Mouse (Mus musculus) gastrocnemius, adult 18-20 months (tissue): ENCODE results near the gene Hdac1. TPM values are rescaled to one million over a fixed set of nuclear protein-coding genes. Genes with fewer than 3 reads are reported as not detected.
A peak's percentile ranks its signal among the peaks of the same experiment; 100 is the strongest.

Experiments
- DNase-seq: peaks from one replicate; pipeline ENCODE4 v3.0.0; 2021; ENCODE audit warnings: low spot score
- total RNA-seq, 2 experiments: library from RNA; stranded (reverse); gene quantifications; 2 replicates each; pipeline ENCODE4 v1.2.3; 2021

The Hdac1 gene
- total RNA-seq, 2 experiments from 2014 or later, result 7.7 to 8.2 TPM

DNA sequence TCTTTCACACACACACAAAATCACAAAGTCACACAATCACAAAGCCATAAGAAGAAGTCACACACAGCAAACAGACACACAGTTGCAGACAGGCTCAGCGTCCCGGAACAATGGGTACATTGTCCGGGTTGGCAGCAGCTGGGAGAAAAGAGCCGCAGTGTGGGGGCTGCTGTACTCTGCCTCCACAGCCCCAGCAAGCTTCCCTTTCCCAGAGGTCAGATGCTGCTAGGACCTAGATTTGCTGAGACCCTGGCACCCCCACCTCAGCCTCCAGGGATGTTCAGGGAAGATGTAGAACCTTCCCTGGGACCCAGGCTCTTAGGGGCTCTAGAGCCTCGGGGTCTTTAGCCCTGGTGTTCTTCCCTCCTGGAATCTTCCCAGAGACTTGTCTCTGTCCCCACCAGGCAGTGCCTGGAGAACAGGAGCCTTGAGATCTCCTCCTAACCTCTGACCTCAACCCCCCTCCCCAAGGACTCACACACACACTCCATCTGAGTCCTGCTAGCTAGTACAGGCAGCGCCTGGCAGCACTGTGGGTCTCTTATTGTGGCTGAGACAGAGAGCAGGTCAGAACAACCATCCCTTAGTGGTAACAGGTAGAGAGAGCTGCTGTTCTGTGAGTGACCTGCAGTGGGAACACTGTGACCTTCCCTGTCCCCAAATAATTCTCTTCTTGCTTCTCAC lies 31.0 kb downstream of the Hdac1 start:
- no peak for DNase-seq

- no peak for DNase-seq
These were observed 31.6 kb downstream of the Hdac1 start for GRCm38 (mm10) chr4:129510723-129511412.

GRCm38 (mm10) chr4:129509650-129510049 lies 32.9 kb downstream of the Hdac1 start:
- DNase-seq, result no peak

DNA sequence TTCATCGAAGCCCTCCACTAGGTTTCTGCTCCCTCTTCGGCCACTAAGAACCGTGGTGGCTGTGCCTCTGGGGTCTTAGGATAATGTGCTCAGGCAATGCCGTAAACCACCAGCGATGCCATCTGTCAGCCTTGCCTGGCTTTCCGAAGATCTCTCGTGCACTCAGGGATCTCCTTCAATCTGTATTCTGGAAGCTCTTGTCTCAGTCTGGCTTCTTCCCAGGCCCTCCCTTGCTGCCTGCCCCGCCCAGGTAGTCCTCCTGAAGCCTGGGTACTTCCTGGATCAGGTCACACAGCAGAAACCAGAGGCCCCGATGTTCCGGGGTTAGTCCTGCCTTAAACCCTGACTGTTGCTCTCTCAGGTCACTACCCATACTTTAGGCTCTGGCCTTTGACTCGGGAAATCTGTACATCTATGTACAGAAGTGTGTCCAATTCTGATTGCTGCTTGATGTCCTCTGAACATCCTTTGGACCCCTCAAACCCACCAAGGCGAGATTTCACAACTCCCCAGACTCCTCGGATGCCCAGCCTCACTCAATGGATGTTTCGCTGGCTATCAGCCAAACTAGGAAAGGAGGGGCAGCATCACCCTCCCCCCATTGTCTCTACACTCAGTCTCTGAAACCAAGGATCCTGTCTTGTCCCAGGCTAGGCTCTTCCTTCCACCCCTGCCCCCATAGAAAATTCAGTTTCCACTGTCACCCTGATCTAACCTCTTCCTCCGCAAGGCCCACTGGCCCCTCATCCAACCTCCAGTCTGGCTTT lies 33.5 kb downstream of the Hdac1 start:
- no peak for DNase-seq

GRCm38 (mm10) chr4:129508237-129508515 lies 34.3 kb downstream of the Hdac1 start:
- DNase-seq, result no peak

DNA sequence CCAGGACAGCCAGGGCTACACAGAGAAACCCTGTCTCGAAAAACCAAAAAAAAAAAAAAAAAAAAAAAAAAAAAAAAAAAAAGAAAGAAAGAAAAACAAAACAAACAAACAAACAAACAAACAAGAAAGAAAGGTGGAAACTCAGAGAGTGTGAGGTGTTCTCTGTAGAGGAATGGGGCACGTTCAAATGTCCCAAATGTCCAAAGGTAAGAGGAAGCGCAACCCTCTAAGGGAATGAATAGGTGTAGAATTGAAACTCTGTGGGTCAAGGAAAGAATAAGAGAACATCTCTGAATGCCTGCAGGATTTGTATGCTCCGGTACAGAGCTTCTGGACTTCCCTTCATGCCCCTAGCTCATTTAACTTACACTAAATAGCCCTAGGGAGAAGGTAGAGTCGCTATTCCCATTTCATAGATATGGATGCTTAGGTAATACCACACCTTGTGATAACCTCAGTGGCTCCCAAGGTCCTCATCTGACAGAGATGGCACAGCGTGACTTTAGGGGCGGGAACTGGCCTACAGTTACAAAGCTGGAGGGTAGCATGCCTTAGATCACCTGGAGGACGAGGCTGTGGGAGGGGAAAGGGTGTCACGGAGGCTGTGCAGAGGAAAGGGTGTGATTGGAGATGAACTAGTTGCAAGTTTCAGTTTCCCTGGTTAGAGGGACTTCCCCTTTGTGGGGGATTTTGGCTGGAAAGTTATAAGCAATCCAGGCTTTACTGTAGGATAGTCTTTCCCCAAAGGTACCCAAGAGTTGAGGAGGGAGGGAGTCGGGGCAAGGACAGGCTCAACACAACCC lies 34.9 kb downstream of the Hdac1 start:
- no peak for DNase-seq

GRCm38 (mm10) chr4:129505511-129505910 lies 37.0 kb downstream of the Hdac1 start:
- no peak for DNase-seq

- no peak for DNase-seq
These were observed 39.5 kb downstream of the Hdac1 start for GRCm38 (mm10) chr4:129502901-129503444.

- DNase-seq, result no peak
These were observed 40.1 kb downstream of the Hdac1 start for GRCm38 (mm10) chr4:129502327-129502888.

GRCm38 (mm10) chr4:129500607-129501566 lies 41.6 kb downstream of the Hdac1 start:
- peak; percentile 87 for DNase-seq

DNA sequence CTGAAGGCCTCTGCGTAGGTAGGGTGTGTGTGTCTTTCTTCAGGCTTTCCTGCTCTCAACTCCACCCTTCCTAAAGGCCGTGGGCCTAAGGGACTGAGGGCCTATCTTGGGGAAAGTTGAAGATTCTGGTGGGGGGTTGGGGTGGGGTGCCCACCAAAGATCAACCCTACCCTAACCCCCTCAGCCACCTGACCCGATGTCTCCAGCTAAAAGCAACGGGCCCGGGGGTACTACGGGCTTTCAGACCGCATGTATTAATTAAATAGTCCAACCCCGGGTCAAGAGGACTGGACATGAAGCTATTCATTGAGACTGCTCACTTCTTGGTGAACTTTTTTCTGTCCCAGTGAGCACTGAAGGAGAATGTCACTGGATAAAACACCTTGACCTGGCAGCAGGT lies 42.5 kb downstream of the Hdac1 start:
- no peak for DNase-seq

DNA sequence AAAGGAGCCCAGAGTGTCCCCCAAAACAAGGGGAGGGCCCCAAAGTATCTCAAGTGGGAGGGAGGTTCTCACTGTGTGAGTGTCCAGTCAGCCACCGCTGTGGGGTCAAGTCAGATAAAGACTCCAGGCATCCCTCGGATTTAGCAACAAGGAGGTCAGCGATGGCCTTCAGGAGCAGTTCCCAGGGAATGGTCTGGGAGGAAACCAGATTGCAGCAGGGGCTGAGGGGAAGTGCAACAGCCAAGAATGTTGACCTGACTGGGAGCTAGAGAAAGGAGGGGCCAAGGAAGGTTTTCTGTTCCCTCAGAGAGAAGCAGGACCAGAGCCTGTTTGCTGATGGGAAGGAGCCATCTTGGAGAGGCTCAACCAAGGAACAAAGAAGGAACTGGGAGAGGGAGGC lies 43.6 kb downstream of the Hdac1 start:
- no peak for DNase-seq

DNA sequence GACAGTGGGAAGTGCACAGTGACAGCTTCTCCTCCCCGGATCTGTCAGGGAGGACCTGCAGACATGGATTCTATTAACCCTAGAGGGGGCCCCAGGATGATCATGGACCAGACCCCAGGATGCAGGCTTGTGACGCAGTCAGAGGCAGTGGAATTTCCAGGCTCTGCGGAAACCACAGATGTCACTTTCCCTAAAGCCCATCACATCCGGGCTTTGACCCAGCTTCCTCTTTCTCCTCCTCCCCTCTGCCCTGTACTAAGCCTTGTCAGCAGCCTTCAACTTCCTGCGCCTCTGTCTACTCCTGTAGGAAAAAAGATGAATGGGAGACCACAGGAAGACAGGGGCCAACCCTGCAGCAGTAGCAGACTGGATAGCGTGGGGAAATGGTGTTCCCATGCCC lies 45.9 kb downstream of the Hdac1 start:
- no peak for DNase-seq

GRCm38 (mm10) chr4:129495672-129496562 lies 46.6 kb downstream of the Hdac1 start:
- no peak for DNase-seq

- DNase-seq, result no peak
These were observed 47.8 kb downstream of the Hdac1 start for GRCm38 (mm10) chr4:129494681-129495080.

DNA sequence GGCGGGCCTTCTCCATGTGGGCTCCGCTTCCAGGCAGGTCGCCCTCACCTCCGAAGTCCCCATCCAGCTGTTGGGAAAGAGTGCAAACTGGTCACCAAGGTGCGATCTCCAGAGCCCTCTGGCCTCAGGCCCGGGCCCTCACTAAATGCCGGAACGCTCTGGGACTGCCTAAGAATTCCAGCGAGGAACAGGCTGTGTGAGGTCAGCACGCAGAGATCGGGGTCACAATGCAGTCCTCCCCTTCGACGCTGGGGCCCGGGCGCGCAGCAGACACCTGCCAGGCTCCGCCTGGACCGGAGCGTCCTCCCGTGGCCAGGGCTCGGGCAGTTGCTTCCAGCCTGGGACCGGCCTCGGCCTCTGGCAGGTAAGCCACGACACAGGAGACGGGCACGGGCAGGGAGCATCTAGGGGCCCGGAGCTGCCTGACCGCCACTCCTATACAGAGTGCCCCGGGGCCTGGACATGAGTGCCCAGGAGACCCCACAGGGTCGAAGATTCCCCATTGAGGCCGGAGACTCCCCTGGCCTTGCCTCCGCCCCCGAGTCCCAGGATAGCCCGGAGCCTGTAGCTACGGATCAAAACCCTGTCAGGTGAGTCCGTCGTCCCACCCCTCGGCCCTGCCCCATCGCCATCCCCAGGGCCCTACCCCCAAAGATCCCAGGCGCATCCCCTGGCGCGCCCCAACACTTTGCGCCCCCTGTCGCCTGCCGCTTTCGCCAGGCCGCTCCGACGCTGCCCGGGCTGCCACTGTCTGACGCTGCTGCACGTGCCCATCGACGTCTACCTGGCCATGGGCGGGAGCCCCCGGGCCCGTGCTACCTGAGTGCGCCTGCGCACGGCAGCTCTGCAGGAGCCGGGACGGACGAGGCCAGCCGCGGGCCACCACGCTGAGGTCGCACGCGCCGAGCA lies 51.3 kb downstream of the Hdac1 start, which contains the start of the genes Tssk3 and Fam229a:
Gene Tssk3, minus strand, starts transcription at position 51 of the 909 bp plus-strand sequence.
Gene Fam229a, plus strand, starts transcription at position 219 of the 909 bp plus-strand sequence.
- DNase-seq, result no peak

GRCm38 (mm10) chr4:129481090-129481489 lies 61.4 kb downstream of the Hdac1 start:
- DNase-seq, result no peak

DNA sequence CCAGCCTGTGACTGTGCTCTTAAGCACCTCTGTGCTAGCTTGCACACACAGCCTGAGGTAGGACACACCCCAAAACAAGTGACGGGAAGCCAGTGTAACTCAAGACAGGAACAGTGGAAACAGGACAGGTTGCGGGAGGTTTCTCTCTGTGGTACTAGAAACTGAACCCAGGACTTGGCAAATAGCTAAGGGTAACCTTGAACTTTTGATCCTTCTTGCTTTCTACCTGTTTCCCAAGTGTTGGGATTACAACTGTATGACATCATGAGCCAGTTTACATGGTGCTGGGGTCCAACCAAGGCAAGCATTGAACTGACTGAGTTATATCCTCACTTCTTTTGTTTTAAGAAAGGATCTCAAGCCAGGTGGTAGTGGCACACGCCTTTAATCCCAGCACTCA lies 62.6 kb downstream of the Hdac1 start:
- DNase-seq, result no peak
